Mouse (Mus musculus) heart, adult 8-10 months (tissue): ENCODE measurements around the gene Eif3g. TPM values are rescaled to one million over a fixed set of nuclear protein-coding genes. Genes with fewer than 3 reads are reported as not detected.

ENCODE experiments used
- DNase-seq: peaks from one replicate; pipeline ENCODE4 v3.0.0; 2022; ENCODE audit warnings: low spot score
- total RNA-seq, 4 experiments: library from RNA; stranded (reverse); gene quantifications; 2 replicates each; pipeline ENCODE4 v1.2.4; 2022

Eif3g gene
- total RNA-seq, 4 experiments from 2014 or later, result 106 to 121 (median 110) TPM

- DNase-seq, result no peak
Measured at GRCm38 (mm10) chr9:20888386-20888765, 10.0 kb downstream of the Eif3g start.

DNA sequence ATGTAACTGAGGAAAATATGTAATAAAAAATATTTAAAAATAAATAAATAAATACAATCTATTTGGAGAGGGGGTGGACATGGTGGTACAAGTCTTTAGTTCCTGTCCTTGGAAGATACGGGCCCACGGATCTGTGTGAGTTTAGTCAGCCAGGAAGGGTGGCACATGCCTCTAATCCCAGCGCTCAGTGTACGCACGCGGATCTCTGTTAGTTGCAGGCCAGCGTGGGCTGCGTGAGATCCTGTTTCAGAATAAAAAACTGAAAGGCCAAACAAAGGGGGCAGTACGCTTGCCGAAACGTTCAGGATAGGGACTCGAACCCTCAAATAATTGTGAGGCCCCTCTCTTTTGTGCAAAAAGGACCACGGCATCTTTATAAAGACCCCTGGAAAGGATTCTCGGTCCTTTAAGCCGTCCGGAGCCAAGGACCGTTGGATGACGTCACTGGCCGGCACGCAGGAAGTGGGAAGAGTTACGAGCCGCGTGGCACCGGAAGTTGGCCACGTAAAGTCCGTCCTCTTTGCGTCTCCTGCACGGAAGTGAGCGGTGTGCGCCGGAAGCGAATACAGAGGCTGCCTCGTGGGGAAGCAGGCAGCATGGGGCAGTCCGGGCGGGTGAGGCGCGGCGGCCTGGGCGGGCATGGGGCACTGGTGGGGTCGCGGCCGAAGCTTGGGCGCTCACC is 10.6 kb downstream of the Eif3g start, which contains the start of gene Ppan:
Gene Ppan, plus strand, starts transcription at position 472 of the 682 bp plus-strand sequence.
- DNase-seq, result peak; percentile 96

GRCm38 (mm10) chr9:20887191-20887590 is 11.2 kb downstream of the Eif3g start:
- DNase-seq, result no peak

- DNase-seq, result no peak
Measured at GRCm38 (mm10) chr9:20886563-20886962, 11.9 kb downstream of the Eif3g start.

DNA sequence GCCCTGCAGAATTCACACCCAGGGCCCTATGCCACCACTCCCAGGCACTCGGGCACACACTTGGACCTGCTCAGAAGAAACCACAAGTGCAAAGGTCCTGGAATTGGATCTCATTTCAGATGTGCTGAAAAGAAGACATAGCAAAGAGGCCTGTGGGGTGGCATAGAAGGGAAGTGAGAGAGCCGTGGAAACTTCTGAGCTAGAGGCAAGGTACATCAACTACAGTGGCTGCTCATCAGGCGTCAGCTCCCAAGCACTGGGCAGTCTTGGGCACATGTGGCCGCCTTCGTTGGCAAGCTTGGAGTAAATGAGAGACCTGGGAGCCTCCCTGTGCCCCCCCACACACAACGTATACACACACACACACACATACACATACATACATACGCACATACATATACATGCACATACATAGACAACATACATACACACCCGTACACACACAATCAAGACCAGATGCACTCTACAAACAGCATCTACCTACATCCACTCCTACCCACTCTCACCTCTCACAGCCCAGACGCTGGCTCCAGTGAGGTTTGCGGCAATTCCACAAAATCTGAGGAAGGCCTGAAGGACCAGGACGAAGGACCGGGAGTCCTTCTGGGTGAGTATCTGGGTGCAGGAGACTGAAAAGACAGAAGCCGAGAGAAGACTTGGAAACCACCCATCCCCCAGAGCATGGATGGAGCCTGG is 19.2 kb downstream of the Eif3g start, which contains the start of gene Angptl6:
Gene Angptl6, minus strand, starts transcription at position 631 of the 696 bp plus-strand sequence.
- DNase-seq, result no peak

DNA sequence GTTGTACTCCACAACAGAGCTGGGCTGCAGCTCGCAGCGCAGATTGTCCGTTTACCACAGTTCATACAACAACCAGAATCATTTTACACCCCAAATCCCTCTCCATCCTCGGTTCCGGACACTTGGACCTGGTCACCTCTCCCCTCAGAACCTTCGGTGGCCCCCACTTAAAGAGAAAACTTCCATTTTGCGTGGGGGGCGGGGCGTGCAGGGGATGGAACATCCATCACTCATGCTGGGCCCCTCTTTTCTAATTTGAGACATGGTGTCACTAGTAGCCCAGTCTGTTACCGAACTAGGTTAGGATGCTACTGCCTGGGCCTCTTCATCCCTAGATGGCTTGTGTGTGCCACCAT is 19.7 kb downstream of the Eif3g start:
- no peak for DNase-seq

- DNase-seq, result peak; percentile 99
Measured at GRCm38 (mm10) chr9:20878041-20878709, 20.2 kb downstream of the Eif3g start.

DNA sequence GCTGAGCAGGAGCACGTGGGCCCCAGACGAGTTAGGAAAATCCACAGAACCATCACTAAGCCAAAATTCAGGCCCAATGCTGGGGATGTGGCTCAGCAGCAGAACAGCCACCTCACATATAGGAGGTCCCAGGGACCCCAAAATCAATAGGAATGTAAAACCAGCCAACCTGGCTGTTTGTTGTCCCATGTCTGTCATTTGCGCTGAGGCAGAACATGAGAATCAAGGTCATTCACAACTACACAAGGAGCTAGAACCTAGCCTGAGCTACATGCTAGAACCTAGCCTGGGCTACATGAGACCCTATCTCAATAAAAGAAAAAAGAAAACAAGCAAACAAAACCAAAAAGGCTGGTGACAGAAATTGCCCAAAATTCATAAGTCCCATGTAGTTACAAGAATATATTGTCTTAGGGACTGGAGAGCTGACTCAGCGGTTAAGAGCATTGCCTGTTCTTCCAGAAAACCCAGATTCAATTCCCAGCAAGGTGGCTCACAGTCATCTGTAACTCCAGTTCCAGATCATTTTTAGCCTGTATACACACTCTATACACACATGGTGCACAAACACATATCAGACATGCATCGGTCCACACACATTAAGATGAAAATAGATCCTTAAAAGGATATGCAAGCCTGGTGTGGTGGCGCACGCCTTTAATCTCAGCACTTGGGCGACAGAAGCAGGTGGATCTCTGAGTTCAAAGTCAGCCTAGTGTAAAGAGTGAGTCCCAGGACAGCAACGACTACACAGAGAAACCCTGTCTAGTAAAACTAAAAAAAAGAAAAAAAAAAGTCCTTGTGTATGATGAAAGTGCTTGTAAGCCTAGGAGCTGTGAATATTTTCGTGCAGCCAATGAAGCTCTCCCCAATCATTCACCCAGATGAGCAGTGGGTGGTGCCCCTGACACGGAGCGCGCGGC is 21.0 kb downstream of the Eif3g start:
- DNase-seq, result no peak

DNA sequence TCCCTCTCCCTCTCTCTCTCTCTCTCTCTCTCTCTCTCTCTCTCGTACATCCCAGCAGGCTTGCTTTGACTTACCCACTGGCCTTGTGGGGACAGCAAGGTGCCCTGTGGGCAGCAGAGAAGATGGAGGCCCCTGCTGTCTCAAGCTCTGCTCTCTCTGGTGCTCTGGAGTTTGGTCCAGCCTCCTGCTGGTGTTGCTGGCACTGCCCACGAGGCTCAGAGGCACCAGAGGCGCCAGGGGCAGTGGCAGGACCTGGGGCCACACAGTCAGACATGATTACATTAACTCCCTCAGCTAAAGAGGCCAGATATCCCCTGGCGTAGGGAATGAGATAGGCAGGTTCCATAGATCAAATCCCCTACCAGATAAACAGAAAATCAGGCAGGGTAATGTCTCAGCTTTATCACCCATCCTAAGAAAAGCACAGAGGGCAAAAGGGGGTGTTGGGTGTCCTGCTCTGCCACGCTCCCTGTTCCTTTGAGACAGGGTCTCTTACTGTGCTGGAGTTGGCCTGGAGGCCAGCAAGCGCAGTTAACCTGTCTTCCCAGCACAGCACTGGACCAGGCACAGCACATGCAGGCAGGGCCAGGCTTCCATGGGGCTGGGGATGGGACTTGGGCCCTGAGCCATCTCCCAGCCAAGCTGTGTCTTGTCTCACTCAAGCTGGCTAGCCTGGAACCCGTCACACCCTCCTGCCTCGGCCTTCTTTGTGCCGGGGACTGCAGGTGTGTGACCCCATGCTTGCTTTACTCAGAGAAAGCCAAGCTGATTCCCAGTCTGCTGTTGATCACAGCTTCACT is 21.9 kb downstream of the Eif3g start:
- DNase-seq, result no peak

DNA sequence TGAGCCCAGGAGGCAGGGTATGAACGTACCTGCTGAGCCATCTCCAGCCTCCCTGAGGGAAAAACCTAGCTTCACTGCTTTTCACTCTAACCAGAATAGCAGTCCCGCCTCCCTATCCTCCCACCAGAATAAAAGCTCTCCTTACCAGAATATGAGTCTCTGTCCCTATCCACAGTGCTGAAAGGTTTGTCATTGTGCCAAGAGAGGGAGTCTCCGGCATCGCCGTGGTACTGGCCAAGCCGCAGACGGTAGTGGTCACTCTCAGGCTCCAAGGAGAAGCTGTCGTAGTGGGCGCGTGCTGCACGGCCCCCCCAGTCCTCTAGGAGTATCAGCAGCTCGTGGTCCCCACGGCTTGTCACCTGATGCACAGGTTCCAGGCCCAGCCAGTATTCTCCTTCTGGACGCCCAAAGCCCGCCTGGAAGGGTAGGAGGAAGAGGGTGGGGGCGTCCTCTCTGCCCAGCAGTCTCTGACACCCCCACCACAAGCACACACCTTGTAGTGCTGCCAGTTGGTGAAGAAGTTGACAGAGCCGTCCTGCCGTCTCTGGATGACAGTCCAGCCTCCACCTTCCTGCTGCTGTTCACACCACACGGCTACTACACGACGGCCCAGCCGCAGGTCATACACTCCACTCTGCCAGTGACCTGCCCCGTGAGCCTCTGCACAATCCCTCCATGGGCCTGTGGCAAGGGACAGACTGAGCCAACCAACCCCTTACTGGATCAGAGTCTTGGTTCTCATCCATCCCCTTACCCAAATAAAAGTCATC is 23.2 kb downstream of the Eif3g start:
- no peak for DNase-seq

- no peak for DNase-seq
Measured at GRCm38 (mm10) chr9:20873521-20873920, 24.9 kb downstream of the Eif3g start.

GRCm38 (mm10) chr9:20872991-20873390 is 25.4 kb downstream of the Eif3g start:
- DNase-seq, result no peak

DNA sequence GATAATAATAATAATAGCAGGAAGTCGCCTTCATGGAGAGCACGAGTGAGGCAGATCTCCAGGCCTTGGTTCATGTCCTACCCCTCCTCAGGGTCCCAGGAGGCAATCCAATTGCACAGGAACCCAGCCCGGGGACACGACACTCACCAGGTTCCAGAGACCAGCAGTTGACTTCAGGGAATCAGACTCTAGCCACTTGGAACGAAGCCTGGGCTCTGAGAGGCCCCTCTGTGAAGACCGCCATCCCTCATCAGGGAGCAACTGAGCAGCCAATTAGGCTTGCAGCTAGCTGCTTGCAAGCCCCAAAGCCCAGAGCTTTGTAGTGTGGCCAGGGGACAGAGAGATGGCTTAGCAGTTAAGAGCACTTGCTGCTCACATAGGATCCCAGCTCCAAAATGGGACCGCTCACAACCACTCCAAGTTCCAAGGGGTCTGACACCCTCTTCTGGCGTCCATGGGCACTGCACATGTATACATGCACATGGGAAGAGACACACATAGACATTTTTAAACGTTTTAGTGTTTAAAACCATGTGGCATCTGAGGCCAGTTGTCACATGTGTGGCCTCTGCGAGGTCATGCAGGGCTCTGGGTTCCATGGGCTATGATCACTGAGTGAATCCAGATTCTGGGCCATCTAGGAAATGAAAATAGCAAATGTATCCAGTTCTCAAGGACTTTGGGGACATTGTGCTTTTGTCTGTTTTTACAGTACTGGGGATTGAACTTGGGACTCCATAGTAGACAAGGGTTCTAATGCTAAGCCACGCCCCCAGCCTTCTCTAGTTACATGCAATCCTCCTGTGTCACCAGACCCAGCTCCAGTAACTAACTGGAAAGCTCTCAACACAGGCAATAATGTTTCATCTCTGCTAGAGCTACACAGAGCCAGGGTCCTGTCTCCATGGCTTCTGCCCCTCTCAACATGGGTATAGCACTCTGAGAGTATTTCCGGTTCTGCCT is 27.9 kb downstream of the Eif3g start:
- DNase-seq, result no peak

DNA sequence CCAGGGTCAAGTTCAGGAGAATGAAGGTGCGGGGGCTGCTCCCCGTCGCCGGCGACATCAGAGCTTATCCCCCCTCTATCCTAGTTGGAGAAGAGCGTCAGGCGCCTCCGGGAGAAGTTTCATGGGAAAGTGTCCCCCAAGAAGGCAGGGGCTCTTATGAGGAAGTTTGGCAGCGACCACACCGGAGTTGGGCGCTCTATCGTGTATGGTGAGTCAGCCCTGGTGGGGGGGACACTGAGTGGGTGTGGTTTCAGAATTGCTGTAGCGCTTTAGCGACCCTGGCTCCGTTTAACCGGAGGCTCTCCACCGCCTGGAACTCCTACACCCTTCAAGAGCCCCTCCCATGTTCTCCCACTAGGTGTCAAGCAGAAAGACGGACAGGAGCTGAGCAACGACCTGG is 29.2 kb downstream of the Eif3g start:
- no peak for DNase-seq

DNA sequence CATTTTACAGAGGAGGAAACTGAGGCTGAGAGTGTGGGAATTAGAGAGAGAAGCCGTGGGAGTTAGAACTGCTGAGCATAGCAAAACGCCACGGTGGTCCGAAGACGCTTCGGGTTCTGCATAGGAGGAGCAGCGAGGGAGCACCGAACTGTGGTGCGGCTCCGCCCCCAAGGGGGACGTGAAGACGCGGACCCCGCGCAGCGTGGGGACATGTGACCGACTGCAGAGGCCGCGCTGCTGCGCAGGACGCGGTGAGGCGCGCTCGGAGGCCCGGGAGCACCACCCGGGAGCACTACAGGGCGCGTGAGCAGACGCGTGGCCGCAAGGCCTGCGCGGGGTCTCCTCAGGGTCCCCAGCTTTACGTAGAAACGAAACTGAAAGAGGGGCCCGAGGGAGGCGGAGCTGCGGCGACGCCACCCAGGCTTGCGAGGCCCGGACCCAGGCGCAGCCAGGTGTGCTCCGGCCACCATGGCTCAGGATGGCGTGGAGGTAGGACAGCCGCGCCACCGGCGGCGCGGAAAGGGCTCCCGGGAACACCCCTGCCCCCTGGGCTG is 29.9 kb downstream of the Eif3g start, which contains the start of gene A230050P20Rik:
Gene A230050P20Rik, plus strand, starts transcription at position 195 of the 554 bp plus-strand sequence.
- DNase-seq, result no peak

DNA sequence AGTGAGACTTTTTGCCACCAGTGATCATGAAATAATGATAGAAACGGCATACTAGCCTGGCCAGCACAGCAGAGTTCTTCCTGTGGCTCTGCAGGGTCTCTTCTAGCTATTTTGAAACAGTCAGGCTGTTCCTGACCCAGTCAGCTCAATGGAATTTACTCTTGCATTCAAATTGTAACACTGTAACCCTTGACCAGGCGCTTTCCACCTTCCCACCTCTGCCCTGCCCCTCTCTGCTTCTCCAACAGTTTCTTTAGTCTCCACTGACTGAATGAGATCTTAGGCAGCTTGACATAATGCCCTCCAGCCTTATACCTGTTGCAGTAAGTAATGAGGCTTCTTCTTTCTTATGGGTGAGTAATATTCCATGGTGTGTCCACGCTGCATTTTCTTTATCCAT is 31.5 kb downstream of the Eif3g start:
- DNase-seq, result no peak

- no peak for DNase-seq
Measured at GRCm38 (mm10) chr9:20862225-20862624, 36.2 kb downstream of the Eif3g start.

DNA sequence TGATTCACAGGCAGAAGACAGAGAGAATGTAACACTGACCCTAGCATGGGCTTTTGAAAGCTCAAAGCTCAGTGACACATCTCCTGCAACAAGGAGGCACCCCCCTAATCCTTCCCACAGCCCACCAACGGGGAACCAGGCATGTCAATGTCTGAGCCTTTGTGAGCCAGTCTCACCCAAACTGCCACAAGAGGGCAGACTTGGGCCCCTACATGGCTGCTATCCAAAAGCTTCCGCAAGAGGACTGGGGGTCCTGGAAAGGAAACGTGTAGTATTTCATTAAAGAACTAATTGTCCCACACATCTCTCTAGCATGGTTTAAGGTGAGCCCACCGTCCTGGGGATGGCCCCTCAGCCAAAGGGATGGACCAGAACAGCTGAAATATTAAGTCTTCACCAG is 36.6 kb downstream of the Eif3g start:
- DNase-seq, result no peak
